In genomic region chr5:74672556-74672955, GRCm38 (mm10) we compare ENCODE assay signal across 16 mouse cellular contexts.
"Had no signal": no experiment of that assay in that cellular context is flagged by ENCODE, and none has a peak within 500 bp of the region (broad histone marks: within the 10 kb centered on the region; RNA-seq: fewer than 3 reads in every experiment).

No protein-coding gene starts in this region.

- H3K4me1 ChIP-seq: kidney, embryonic 15.5 days; liver, embryonic 13.5 days had no signal

- H3K36me3 ChIP-seq: kidney, embryonic 15.5 days; liver, embryonic 13.5 days had no signal

- H3K27ac ChIP-seq: kidney, embryonic 15.5 days; liver, embryonic 13.5 days; stomach, postnatal 0 days had no signal

- DNase-seq: kidney, adult 2 months; kidney, postnatal 14 days; kidney, postnatal 4 days; liver, embryonic 13.5 days; lung, adult 2 months; lung, postnatal 14 days; lung, postnatal 4 days; midbrain, embryonic 14.5 days; right cerebral cortex, adult 18-20 months; right cerebral cortex, postnatal 14 days; right cerebral cortex, postnatal 4 days; thymus, adult 2 months; thymus, postnatal 14 days; thymus, postnatal 4 days had no signal

- H3K4me3 ChIP-seq: kidney, embryonic 15.5 days; liver, embryonic 13.5 days had no signal

- H3K27me3 ChIP-seq: kidney, embryonic 15.5 days; liver, embryonic 13.5 days had no signal
